Mouse (Mus musculus) forebrain, embryonic 11.5 days (tissue): Measurements from ENCODE around the gene Mycbp2. TPM values are rescaled to one million over a fixed set of nuclear protein-coding genes. Genes with fewer than 3 reads are reported as not detected.
A peak's percentile ranks its signal among the peaks of the same experiment; 100 is the strongest.

ENCODE experiments used
- ATAC-seq: fragments of 200-750 bp; cut with Nextera tagmentation; replicated peaks from 2 replicates; pipeline ENCODE4 v1.8.0; 2017; ENCODE audit warnings: moderate TSS enrichment; ENCODE audit not compliant: low FRiP score
- DNase-seq: peaks from one replicate; pipeline ENCODE4 v3.0.0-alpha.2; 2017; ENCODE audit warnings: low spot score
- H3K27ac ChIP-seq: fragments of 300-500 bp; sonication (generic); 2 replicates; pipeline ENCODE4 v1.5.1; 2014; ENCODE audit warnings: low read depth, low read length
- H3K27me3 ChIP-seq: fragments of 300-500 bp; sonication (generic); 2 replicates; pipeline ENCODE4 v1.6.1; 2014; ENCODE audit warnings: mild to moderate bottlenecking, low read length, mixed read lengths; ENCODE audit not compliant: control insufficient read depth, insufficient read depth
- H3K36me3 ChIP-seq: fragments of 300-500 bp; sonication (generic); 2 replicates; pipeline ENCODE4 v1.6.1; 2014; ENCODE audit warnings: mild to moderate bottlenecking, low read length, moderate library complexity, mixed read lengths; ENCODE audit not compliant: control insufficient read depth, insufficient read depth
- H3K4me1 ChIP-seq: fragments of 300-500 bp; sonication (generic); replicated peaks from 2 replicates; pipeline ENCODE4 v1.6.1; 2014; ENCODE audit warnings: low read length, mixed read lengths; ENCODE audit not compliant: control insufficient read depth, insufficient read depth
- H3K4me2 ChIP-seq: fragments of 300-500 bp; sonication (generic); 2 replicates; pipeline ENCODE4 v1.6.1; 2014; ENCODE audit warnings: low read depth, mild to moderate bottlenecking, low read length, moderate library complexity, mixed read lengths; ENCODE audit not compliant: severe bottlenecking
- H3K4me3 ChIP-seq: fragments of 300-500 bp; sonication (generic); 2 replicates; pipeline ENCODE4 v1.5.1; 2014; ENCODE audit warnings: low read depth, low read length
- H3K9ac ChIP-seq: fragments of 300-500 bp; sonication (generic); 2 replicates; pipeline ENCODE4 v1.6.1; 2014; ENCODE audit warnings: low read length
- H3K9me3 ChIP-seq: fragments of 300-500 bp; sonication (generic); 2 replicates; pipeline ENCODE4 v1.6.1; 2016; ENCODE audit warnings: low read length, mixed read lengths; ENCODE audit not compliant: control insufficient read depth
- WGBS: fragments of 180-500 bp; shearing (Covaris S2); extraction: QIAGEN DNeasy Blood & Tissue Kit; methylation state at CpG from one replicate; pipeline ENCODE4 v1.1.7; 2014; 5-methylcytosine and 5-hydroxymethylcytosine counted together
- polyA plus RNA-seq: library from polyadenylated mRNA; unstranded; fragments of >200 nt; fragmentation: Nextera tagmentation; extraction: Ambion mirVana; gene quantifications from 2 replicates; pipeline ENCODE4 v1.2.1, GENCODE M21; 2014

Gene Mycbp2
- polyA plus RNA-seq, 1 experiment from 2014 or later, result 29.1 TPM

GRCm38 (mm10) chr14:103078006-103078912 is 268.4 kb downstream of the Mycbp2 start:
- DNase-seq, result no peak
- Histone ChIP-seq H3K36me3 (no peaks in the 10 kb centered on the region), H3K27ac (no peak overlapping the region), H3K9me3 (no peaks in the 10 kb centered on the region), H3K4me2 (no peak overlapping the region), H3K27me3 (no peaks in the 10 kb centered on the region), H3K9ac (no peak overlapping the region), H3K4me1 (no peaks in the 10 kb centered on the region), H3K4me3 (no peak overlapping the region)
- WGBS, result 92% methylated on average over 16 of the region's 16 CpGs
- no peak for ATAC-seq

DNA sequence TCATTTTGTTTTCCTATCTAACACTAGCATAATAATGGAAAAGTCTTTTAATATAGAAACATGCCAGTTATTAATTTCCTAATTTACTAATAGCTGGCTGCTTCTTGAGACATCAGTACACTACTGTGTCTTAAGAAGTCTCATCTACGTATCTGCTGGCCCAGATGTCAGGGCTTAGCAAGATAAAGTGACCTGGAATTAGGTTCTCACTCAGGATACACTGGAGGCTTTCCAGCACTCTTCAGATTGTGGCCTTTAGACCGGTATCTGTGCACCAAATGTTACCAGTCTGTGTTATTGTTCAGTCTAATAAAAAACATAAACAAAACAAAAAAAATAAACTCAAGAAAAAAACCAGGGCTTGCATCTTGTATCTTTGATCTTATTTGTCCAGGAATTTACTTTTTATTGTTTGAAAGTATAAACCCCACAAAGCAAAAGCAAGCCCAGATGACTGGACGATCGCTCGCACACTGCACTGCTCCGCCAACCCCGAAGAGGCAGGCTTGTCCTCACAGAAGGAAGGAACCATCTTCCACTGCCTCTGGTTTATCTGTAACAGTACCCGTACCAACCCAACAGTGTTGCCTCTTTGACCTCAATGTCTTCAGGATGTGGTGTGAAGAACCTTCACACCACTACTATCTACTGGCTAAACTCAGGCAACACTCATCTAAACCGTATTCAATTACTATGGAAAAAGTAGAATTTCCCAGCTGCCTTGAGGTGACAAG is 269.2 kb downstream of the Mycbp2 start:
- Histone ChIP-seq H3K27ac (no peak overlapping the region), H3K4me3 (no peak overlapping the region), H3K9me3 (no peaks in the 10 kb centered on the region), H3K4me2 (no peak overlapping the region), H3K36me3 (no peaks in the 10 kb centered on the region), H3K27me3 (no peaks in the 10 kb centered on the region), H3K9ac (no peak overlapping the region), H3K4me1 (no peaks in the 10 kb centered on the region)
- WGBS, result 94% methylated on average over 9 of the region's 9 CpGs
- ATAC-seq, result no peak
- no peak for DNase-seq

DNA sequence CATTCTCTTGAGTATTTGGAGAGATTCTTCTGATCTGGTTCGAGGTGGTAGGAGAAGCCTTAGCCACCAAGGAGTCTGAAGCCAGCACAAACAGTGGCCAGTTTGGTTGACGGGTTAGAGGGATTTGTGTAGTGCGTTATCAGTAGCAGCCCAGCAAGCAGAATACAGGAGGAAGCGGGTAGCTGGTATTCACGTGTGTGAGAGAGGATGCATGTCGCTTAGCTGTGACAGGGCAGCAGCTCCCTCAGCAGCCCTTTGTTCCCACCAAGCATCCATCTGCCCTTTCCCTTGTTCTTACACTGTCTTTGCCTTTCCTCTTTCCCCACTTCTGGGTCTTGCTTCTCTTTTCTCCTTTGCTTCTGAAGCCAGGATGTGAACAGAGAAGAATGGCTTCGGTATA is 271.4 kb downstream of the Mycbp2 start:
- Histone ChIP-seq H3K9ac (no peak overlapping the region), H3K36me3 (no peaks in the 10 kb centered on the region), H3K4me2 (no peak overlapping the region), H3K27me3 (no peaks in the 10 kb centered on the region), H3K4me1 (no peaks in the 10 kb centered on the region), H3K9me3 (no peaks in the 10 kb centered on the region), H3K27ac (no peak overlapping the region), H3K4me3 (no peak overlapping the region)
- 81% methylated on average over 7 of the region's 7 CpGs for WGBS
- DNase-seq, result no peak
- ATAC-seq, result no peak

DNA sequence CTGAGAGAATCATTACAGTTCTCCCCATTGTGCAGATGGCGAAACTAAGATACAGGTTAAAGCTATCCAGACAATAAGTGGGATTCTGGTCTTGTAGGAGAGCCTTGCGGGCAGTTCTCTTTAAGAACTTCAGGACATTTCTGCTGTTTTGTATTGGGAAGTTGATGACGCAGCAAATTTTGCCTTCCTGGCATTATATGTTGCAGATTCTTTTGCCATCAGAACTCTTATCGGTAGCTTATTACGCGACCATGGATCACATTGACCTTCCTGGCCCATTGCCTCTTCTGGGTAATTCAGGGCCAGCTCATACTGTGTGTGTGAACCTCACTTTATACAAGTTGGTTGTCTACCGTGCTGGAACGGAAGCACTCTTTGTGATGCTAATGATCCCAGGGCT is 272.8 kb downstream of the Mycbp2 start:
- no peak overlapping the region for H3K9ac ChIP-seq
- no peaks in the 10 kb centered on the region for H3K4me1 ChIP-seq
- H3K4me2 ChIP-seq, result no peak overlapping the region
- ATAC-seq (no peak), DNase-seq (no peak)
- H3K27me3 ChIP-seq, result no peaks in the 10 kb centered on the region
- H3K27ac ChIP-seq, result no peak overlapping the region
- H3K4me3 ChIP-seq, result no peak overlapping the region
- no peaks in the 10 kb centered on the region for H3K9me3 ChIP-seq
- WGBS, result 87% methylated on average over 8 of the region's 8 CpGs
- no peaks in the 10 kb centered on the region for H3K36me3 ChIP-seq

DNA sequence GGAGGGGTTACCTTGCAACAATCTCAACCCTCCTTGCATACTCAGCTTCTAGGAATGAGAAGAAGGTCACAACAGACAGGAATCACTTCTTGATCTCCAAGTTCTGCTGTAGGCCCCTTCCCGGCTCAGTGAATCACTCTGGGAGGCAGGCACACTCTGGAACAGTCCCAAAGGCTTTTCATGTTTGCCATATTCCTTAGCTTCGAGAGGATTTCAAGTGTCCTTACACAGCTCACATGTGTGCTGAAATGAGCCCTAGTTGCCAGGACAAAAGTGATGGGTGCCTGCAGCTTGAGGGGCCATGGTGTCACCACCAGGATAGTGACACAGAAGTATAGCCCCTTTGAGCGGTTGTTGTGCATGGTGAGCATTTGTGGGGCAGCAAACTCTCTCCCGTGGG is 273.9 kb downstream of the Mycbp2 start:
- Histone ChIP-seq H3K36me3 (no peaks in the 10 kb centered on the region), H3K27ac (no peak overlapping the region), H3K27me3 (no peaks in the 10 kb centered on the region), H3K4me3 (no peak overlapping the region), H3K4me2 (no peak overlapping the region), H3K9ac (no peak overlapping the region), H3K9me3 (no peaks in the 10 kb centered on the region), H3K4me1 (no peaks in the 10 kb centered on the region)
- DNase-seq, result no peak
- no peak for ATAC-seq
- WGBS, result 87% methylated on average over 4 of the region's 4 CpGs

GRCm38 (mm10) chr14:103071471-103071870 is 275.1 kb downstream of the Mycbp2 start:
- 94% methylated on average over 12 of the region's 12 CpGs for WGBS
- no peak for DNase-seq

DNA sequence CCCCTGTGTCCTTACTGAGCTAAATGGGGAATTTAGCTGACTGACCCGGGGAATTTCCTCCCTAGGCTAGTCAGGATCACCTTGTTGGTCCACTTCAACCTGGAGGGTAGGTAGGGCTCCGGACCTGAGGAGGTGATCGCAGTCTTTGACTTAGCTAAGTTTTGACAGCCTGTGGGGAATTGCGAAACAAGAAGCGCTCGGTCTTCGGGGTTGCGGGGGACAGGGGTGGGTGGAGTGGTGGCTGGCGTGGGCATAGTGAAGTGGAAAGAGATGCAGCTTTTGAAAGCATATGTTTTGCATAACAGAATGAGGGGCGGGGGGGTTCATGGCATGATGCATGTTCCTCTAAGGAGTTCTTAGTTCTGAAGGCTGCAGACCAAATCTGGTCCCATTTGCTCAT is 275.8 kb downstream of the Mycbp2 start:
- DNase-seq (no peak), ATAC-seq (no peak)
- H3K9ac ChIP-seq, result peak overlapping the region; percentile 72
- no peaks in the 10 kb centered on the region for H3K36me3 ChIP-seq
- 7% methylated on average over 10 of the region's 10 CpGs for WGBS
- H3K4me1 ChIP-seq, result no peaks in the 10 kb centered on the region
- no peaks in the 10 kb centered on the region for H3K9me3 ChIP-seq
- peak overlapping the region; percentile 82 for H3K4me2 ChIP-seq
- H3K27ac ChIP-seq, result no peak overlapping the region
- peak overlapping the region; percentile 62 for H3K4me3 ChIP-seq
- H3K27me3 ChIP-seq, result no peaks in the 10 kb centered on the region

More at GRCm38 (mm10) chr14:103071471-103071870, 275.1 kb downstream of the Mycbp2 start:
- H3K4me1 ChIP-seq, result no peaks in the 10 kb centered on the region
- H3K4me2 ChIP-seq, result no peak overlapping the region
- no peaks in the 10 kb centered on the region for H3K36me3 ChIP-seq
- H3K27ac ChIP-seq, result no peak overlapping the region
- no peak for ATAC-seq
- H3K4me3 ChIP-seq, result no peak overlapping the region
- no peak overlapping the region for H3K9ac ChIP-seq
- no peaks in the 10 kb centered on the region for H3K27me3 ChIP-seq
- H3K9me3 ChIP-seq, result no peaks in the 10 kb centered on the region

DNA sequence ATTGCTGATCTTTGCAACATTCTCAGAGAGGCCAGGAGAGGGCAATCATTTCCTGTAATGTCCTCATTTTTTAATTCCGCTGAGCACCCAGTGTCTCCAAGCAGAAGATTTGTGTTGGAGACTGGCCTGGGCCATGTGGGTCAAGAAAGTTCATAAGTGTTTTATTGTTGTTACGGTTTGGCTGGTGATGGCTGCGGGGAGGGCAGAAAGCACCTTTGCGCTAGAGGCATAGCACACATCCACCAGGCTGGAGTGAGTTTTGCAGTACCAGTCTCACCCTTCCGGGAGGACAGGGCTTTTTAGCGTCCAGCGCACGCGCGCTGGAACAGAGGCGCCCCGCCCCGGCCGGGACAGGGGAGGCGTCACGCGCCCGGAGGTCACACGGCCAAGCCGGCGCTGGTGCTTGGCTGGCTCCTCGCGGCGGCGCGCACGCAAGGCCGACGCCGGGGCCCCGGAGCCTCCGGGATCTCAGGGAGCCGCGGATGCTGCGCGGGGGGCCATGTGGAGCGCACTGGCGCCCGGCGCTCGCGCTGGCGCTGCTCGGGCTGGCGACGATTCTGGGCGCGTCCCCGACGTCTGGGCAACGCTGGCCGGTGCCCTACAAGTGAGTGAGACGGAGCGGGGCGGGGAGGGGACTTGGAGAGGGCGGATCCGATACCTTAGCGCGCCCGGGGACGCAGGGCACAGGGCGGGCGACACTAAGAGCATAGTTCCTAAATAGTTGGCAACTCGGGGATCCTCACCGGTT is 276.6 kb downstream of the Mycbp2 start, which contains the start of gene Cln5:
Cln5 (plus strand) TSS at position 353 of the 748 bp plus-strand sequence.
- DNase-seq (peak; percentile 96), ATAC-seq (peak; percentile 97)
- Histone ChIP-seq H3K27ac (peak within 1 kb of the TSS; percentile 57; the same call in 1 of the 2 replicates), H3K9ac (peak within 1 kb of the TSS; percentile 72), H3K4me2 (peak within 1 kb of the TSS; percentile 82), H3K36me3 (no peaks in the 10 kb centered on the region), H3K4me1 (no peaks in the 10 kb centered on the region), H3K27me3 (no peaks in the 10 kb centered on the region), H3K9me3 (no peaks in the 10 kb centered on the region), H3K4me3 (peak within 1 kb of the TSS; percentile 62)
- WGBS, result under 1% methylated on average over 60 of the region's 65 CpGs
